Mouse (Mus musculus) midbrain, embryonic 16.5 days (tissue): Measurements from ENCODE around the gene Tomt. TPM values are rescaled to one million over a fixed set of nuclear protein-coding genes. Genes with fewer than 3 reads are reported as not detected.
A peak's percentile ranks its signal among the peaks of the same experiment; 100 is the strongest.

ENCODE experiments used
- ATAC-seq: fragments of 200-750 bp; cut with Nextera tagmentation; 2 replicates; pipeline ENCODE4 v1.8.0; 2017; ENCODE audit warnings: moderate TSS enrichment
- H3K27ac ChIP-seq: fragments of 300-500 bp; sonication (generic); 2 replicates; pipeline ENCODE4 v1.5.1; 2014; ENCODE audit warnings: mild to moderate bottlenecking, low read length, mixed read lengths
- H3K27me3 ChIP-seq: fragments of 300-500 bp; sonication (generic); 2 replicates; pipeline ENCODE4 v1.6.1; 2014; ENCODE audit warnings: low read depth, low read length, mixed read lengths; ENCODE audit not compliant: control insufficient read depth, insufficient read depth
- H3K36me3 ChIP-seq: fragments of 300-500 bp; sonication (generic); 2 replicates; pipeline ENCODE4 v1.6.1; 2014; ENCODE audit warnings: mild to moderate bottlenecking, low read length, moderate library complexity, mixed read lengths; ENCODE audit not compliant: control insufficient read depth, insufficient read depth
- H3K4me1 ChIP-seq: fragments of 300-500 bp; sonication (generic); 2 replicates; pipeline ENCODE4 v1.6.1; 2014; ENCODE audit warnings: mild to moderate bottlenecking, low read length, mixed read lengths; ENCODE audit not compliant: control insufficient read depth, insufficient read depth
- H3K4me2 ChIP-seq: fragments of 300-500 bp; sonication (generic); 2 replicates; pipeline ENCODE4 v1.6.1; 2014; ENCODE audit warnings: mild to moderate bottlenecking, low read length, mixed read lengths
- H3K4me3 ChIP-seq: fragments of 300-500 bp; sonication (generic); 2 replicates; pipeline ENCODE4 v1.5.1; 2014; ENCODE audit warnings: low read depth, mild to moderate bottlenecking, low read length, moderate library complexity, mixed read lengths
- H3K9ac ChIP-seq: fragments of 300-500 bp; sonication (generic); 2 replicates; pipeline ENCODE4 v1.6.1; 2014; ENCODE audit warnings: low read depth, low read length, mixed read lengths
- H3K9me3 ChIP-seq: fragments of 300-500 bp; sonication (generic); replicated peaks from 2 replicates; pipeline ENCODE4 v1.6.1; 2014; ENCODE audit warnings: mild to moderate bottlenecking, low read length, mixed read lengths; ENCODE audit not compliant: control insufficient read depth, poor library complexity, severe bottlenecking
- WGBS: fragments of 180-500 bp; shearing (Covaris S2); extraction: QIAGEN DNeasy Blood & Tissue Kit; methylation state at CpG from one replicate; pipeline ENCODE4 v1.1.7; 2014; 5-methylcytosine and 5-hydroxymethylcytosine counted together
- polyA plus RNA-seq: library from polyadenylated mRNA; unstranded; fragments of >200 nt; fragmentation: Nextera tagmentation; extraction: Ambion mirVana; gene quantifications from 2 replicates; pipeline ENCODE4 v1.2.1, GENCODE M21; 2015

The Tomt gene
- polyA plus RNA-seq, 1 experiment from 2014 or later, result 0.35 TPM

DNA sequence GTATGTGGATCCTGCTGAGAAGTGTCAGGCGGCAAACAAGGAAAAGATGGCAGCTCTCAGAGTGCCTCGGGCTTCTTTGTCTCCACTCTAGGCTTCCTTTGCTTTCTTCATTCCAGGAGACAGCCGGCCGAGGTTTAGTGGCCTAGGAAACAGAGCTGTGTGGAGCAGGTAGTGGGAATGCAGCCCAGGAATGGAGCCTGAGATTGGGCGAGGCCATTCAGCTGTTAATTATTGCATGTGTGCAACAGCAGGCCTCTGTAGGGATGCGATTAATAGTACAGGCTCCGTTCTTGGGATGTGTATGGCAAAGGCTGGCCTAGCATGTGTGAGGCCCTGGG is 37.0 kb downstream of the Tomt start:
- Histone ChIP-seq H3K4me1 (no peaks in the 10 kb centered on the region), H3K9ac (no peak overlapping the region), H3K4me2 (no peak overlapping the region), H3K9me3 (no peaks in the 10 kb centered on the region), H3K27me3 (no peaks in the 10 kb centered on the region), H3K4me3 (no peak overlapping the region), H3K27ac (peak overlapping the region; percentile 18; the same call in 1 of the 2 replicates), H3K36me3 (no peaks in the 10 kb centered on the region)
- WGBS, result 24% methylated on average over 7 of the region's 7 CpGs
- ATAC-seq, result 0 out of 2 replicates have a peak, but pooled peaks have one; percentile 45

- WGBS, result 27% methylated on average over 13 of the region's 13 CpGs
- 0 out of 2 replicates have a peak, but pooled peaks have one; percentile 3 for ATAC-seq
- Histone ChIP-seq H3K9me3 (no peaks in the 10 kb centered on the region), H3K9ac (no peak overlapping the region), H3K36me3 (no peaks in the 10 kb centered on the region), H3K27me3 (no peaks in the 10 kb centered on the region), H3K4me1 (no peaks in the 10 kb centered on the region), H3K4me3 (no peak overlapping the region), H3K27ac (peak overlapping the region; percentile 18; the same call in 1 of the 2 replicates), H3K4me2 (no peak overlapping the region)
These were observed 37.7 kb downstream of the Tomt start for GRCm38 (mm10) chr7:101868241-101869162.

DNA sequence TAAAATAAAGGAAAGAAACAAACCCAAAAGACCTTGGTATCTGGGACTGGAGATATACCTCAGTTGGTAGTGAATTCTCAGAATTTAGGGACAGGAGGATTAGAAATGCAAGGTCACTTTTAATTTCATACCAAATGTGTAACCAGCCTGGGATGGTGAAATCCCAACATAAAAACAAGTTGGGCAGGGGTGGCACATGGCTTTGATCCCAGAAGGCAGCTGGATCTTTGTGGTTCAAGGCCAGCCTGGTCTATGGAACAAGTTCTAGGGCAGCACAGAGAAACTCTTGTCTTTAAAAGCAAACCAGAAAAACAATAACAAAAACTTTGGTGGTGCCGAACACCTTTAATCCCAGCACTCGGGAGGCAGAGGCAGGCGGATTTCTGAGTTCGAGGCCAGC is 38.7 kb downstream of the Tomt start:
- no peaks in the 10 kb centered on the region for H3K27me3 ChIP-seq
- no peaks in the 10 kb centered on the region for H3K9me3 ChIP-seq
- no peak overlapping the region for H3K4me3 ChIP-seq
- no peaks in the 10 kb centered on the region for H3K4me1 ChIP-seq
- H3K27ac ChIP-seq, result no peak overlapping the region
- H3K36me3 ChIP-seq, result no peaks in the 10 kb centered on the region
- ATAC-seq, result no peak
- H3K4me2 ChIP-seq, result no peak overlapping the region
- H3K9ac ChIP-seq, result no peak overlapping the region
- WGBS, result 95% methylated on average over 4 of the region's 4 CpGs

GRCm38 (mm10) chr7:101866491-101867265 is 39.5 kb downstream of the Tomt start:
- 75% methylated on average over 11 of the region's 11 CpGs for WGBS
- no peak for ATAC-seq
- H3K27me3 ChIP-seq, result no peaks in the 10 kb centered on the region
- H3K9ac ChIP-seq, result no peak overlapping the region
- no peaks in the 10 kb centered on the region for H3K9me3 ChIP-seq
- H3K36me3 ChIP-seq, result no peaks in the 10 kb centered on the region
- no peaks in the 10 kb centered on the region for H3K4me1 ChIP-seq
- H3K27ac ChIP-seq, result no peak overlapping the region
- no peak overlapping the region for H3K4me2 ChIP-seq
- H3K4me3 ChIP-seq, result no peak overlapping the region

DNA sequence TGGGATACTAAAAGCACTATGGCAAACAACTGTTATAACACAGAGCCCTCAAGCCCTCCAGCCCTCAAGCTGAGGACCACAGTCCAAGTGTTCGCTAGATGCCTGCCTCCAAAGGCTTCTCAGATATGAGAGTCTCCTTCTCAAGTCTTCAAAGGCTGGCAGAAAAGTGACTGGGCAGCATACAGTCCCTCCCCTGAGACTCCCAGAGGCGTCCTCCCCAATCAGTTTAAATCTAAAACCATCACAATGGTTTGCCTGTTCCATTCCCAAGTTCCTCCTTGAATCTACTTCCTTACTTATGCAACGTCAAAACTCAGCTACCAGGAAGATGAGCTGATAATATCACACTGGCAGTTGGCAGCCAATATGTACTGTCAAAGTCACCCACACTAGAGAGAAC is 42.7 kb downstream of the Tomt start, which contains the start of gene Anapc15:
TSS of gene Anapc15 (plus strand) at position 301 of the 400 bp plus-strand sequence.
- ATAC-seq, result no peak
- Histone ChIP-seq H3K9me3 (no peaks in the 10 kb centered on the region), H3K9ac (no peak within 1 kb of the TSS), H3K4me3 (no peak within 1 kb of the TSS), H3K27me3 (no peaks in the 10 kb centered on the region), H3K4me2 (no peak within 1 kb of the TSS), H3K4me1 (no peaks in the 10 kb centered on the region), H3K27ac (no peak within 1 kb of the TSS), H3K36me3 (no peaks in the 10 kb centered on the region)
- WGBS, result 81% methylated on average over 3 of the region's 3 CpGs

DNA sequence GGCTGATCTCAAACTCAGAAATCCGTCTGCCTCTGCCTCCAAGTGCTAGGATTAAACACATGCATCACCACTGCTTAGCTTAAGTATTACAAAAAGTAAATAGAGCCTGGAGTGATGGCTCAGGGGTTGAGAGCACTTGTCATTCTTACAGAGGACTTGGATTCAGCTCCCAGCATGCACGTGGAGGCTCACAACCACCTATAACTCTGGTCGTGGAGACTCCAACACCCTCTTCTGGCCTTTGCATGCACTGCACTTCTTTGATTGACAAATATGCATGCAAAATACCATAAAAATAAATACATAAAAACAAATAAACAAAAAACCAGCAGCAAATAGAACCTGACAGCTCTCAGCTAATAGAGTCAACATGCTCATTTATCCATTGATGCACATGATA is 43.9 kb downstream of the Tomt start:
- Histone ChIP-seq H3K4me3 (no peak overlapping the region), H3K36me3 (no peaks in the 10 kb centered on the region), H3K9me3 (no peaks in the 10 kb centered on the region), H3K27ac (no peak overlapping the region), H3K4me1 (no peaks in the 10 kb centered on the region), H3K9ac (no peak overlapping the region), H3K4me2 (no peak overlapping the region), H3K27me3 (no peaks in the 10 kb centered on the region)
- no peak for ATAC-seq
- 68% methylated on average over 3 of the region's 3 CpGs for WGBS

GRCm38 (mm10) chr7:101860978-101861377 is 45.2 kb downstream of the Tomt start:
- no peaks in the 10 kb centered on the region for H3K27me3 ChIP-seq
- no peak overlapping the region for H3K4me2 ChIP-seq
- H3K9me3 ChIP-seq, result no peaks in the 10 kb centered on the region
- no peaks in the 10 kb centered on the region for H3K36me3 ChIP-seq
- H3K27ac ChIP-seq, result no peak overlapping the region
- no peak overlapping the region for H3K4me3 ChIP-seq
- ATAC-seq, result no peak
- no peaks in the 10 kb centered on the region for H3K4me1 ChIP-seq
- no peak overlapping the region for H3K9ac ChIP-seq

- Histone ChIP-seq H3K4me1 (no peaks in the 10 kb centered on the region), H3K27ac (no peak overlapping the region), H3K4me3 (no peak overlapping the region), H3K4me2 (no peak overlapping the region), H3K36me3 (no peaks in the 10 kb centered on the region), H3K9me3 (no peaks in the 10 kb centered on the region), H3K9ac (no peak overlapping the region), H3K27me3 (no peaks in the 10 kb centered on the region)
- no peak for ATAC-seq
- 83% methylated on average over 9 of the region's 9 CpGs for WGBS
These were observed 47.8 kb downstream of the Tomt start for GRCm38 (mm10) chr7:101858362-101858761.

DNA sequence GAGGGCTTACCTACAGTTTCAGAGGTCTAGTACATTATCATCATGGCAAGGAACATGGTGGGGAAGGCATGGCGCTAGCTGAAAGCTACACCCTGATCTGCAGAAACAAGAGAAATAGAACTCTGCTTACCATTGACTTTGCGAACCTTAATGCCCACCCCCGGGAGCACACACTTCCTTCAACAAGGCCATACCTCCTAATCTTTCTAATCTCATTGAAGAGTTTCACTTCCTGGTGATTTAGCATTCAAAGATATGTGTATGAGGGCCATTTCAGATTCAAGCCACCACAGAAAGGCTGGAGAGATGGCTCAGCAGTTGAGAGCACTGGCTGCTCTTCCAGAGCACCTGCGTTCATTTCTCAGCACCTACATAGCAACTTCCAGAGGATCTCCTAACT is 49.1 kb downstream of the Tomt start, which contains the start of gene Folr2:
TSS of gene Folr2 (minus strand) at position 101 of the 400 bp plus-strand sequence.
- H3K4me3 ChIP-seq, result no peak within 1 kb of the TSS
- no peaks in the 10 kb centered on the region for H3K36me3 ChIP-seq
- no peaks in the 10 kb centered on the region for H3K27me3 ChIP-seq
- no peak within 1 kb of the TSS for H3K27ac ChIP-seq
- H3K4me1 ChIP-seq, result no peaks in the 10 kb centered on the region
- 89% methylated on average over 4 of the region's 4 CpGs for WGBS
- no peak within 1 kb of the TSS for H3K9ac ChIP-seq
- no peak for ATAC-seq
- no peaks in the 10 kb centered on the region for H3K9me3 ChIP-seq
- H3K4me2 ChIP-seq, result no peak within 1 kb of the TSS
